Mouse (Mus musculus) brain, embryonic 14.5 days (tissue): ENCODE measurements around the gene Fkbpl. TPM values are rescaled to one million over a fixed set of nuclear protein-coding genes. Genes with fewer than 3 reads are reported as not detected.

ENCODE experiments used
- DNase-seq: peaks from one replicate; pipeline ENCODE4 v3.0.0-alpha.2; 2011; ENCODE audit warnings: low read depth
- CTCF ChIP-seq: fragments of 200-500 bp; IDR thresholded peaks from 2 replicates; pipeline ENCODE4 v1.5.1; 2012; ENCODE audit warnings: inconsistent platforms, mild to moderate bottlenecking, moderate library complexity, borderline replicate concordance; ENCODE audit not compliant: insufficient read depth, insufficient read length; ENCODE audit errors: extremely low read depth
- POLR2A ChIP-seq: fragments of 200-500 bp; IDR thresholded peaks from 2 replicates; pipeline ENCODE4 v1.6.1; 2012; ENCODE audit warnings: mild to moderate bottlenecking, inconsistent platforms, borderline replicate concordance; ENCODE audit not compliant: poor library complexity, insufficient read depth, insufficient read length, severe bottlenecking; ENCODE audit errors: extremely low read depth
- polyA plus RNA-seq: library from polyadenylated mRNA; depleted of rRNA; stranded (reverse); fragments of >200 nt; gene quantifications from 2 replicates; pipeline ENCODE4 v1.2.3, GENCODE M21; 2012

Fkbpl gene
- polyA plus RNA-seq, 1 experiment: 6.8 TPM

- no peak for DNase-seq
Measured at GRCm38 (mm10) chr17:34650781-34651180, 6.2 kb downstream of the Fkbpl start.

DNA sequence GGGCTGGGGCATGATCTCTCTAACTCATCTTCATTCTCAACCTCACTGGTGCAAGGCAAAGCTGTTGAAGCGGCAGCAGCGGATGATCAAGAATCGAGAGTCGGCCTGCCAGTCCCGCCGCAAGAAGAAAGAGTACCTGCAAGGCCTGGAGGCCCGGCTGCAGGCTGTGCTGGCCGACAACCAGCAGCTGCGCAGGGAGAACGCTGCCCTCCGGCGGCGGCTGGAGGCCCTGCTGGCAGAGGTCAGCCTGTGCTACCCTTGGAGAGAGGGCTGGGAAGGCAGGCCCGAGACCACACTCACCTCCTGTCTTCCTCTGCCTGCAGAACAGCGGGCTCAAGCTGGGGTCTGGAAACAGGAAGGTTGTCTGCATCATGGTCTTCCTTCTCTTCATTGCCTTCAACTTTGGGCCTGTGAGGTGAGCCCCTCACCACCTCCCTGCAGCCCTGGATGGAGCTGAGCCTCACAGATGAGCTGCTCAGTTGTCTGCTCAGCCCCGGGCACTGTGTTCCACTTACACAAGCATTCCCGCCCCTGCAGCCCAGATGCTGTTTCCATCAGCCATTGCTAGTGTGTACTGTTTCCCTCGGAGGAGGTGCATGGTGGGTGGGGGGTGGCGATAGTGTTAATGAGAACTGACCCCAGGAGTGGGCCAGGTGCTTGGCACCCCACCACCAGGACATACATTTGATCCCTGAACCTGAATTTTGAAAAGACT is 7.1 kb downstream of the Fkbpl start:
- no peak for TF ChIP-seq POLR2A
- peak; percentile 53 for TF ChIP-seq CTCF
- no peak for DNase-seq

More at GRCm38 (mm10) chr17:34650781-34651180, 6.2 kb downstream of the Fkbpl start:
- TF ChIP-seq CTCF (no peak), POLR2A (no peak)

DNA sequence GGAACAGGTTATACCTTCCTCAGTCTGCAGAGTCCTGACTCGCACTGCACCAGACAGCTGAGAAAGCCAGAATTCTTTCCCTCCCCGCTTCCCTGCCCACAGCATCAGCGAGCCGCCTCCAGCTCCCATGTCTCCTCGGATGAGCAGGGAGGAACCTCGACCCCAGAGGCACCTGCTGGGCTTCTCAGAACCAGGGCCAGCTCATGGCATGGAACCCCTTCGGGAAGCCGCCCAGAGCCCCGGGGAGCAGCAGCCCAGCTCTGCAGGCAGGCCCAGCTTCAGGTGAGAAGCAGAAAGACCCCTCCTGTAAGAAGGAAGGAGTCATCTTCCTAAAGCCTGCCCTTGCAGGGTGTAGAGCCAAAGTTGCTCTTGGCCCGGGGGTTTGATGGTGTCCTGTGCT is 8.0 kb downstream of the Fkbpl start:
- TF ChIP-seq CTCF (no peak), POLR2A (no peak)
- no peak for DNase-seq

GRCm38 (mm10) chr17:34652985-34653384 is 8.4 kb downstream of the Fkbpl start:
- TF ChIP-seq CTCF (no peak), POLR2A (no peak)
- no peak for DNase-seq

DNA sequence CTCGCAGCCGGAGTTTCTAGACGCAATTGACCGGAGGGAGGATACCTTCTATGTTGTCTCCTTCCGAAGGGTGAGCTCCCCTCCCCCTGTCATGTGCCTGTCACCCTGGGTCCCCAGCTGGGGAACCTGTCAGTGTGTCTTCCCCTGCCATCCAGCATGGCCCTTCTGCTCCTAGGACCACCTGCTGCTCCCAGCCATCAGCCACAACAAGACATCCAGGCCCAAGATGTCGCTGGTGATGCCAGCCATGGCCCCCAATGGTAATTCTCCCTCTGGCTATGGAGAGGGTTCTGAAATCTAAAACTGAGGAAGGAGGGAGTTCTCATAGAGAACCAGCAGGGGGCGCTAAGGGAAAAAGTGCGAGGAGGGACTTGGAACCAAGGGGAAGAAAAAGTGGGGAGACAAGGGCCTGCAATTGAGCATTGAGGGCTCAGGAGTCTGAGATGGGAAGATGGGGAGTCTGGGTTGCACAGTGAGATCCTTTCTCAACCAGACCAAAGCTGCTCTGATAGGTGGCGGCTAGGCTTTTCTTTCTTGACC is 9.3 kb downstream of the Fkbpl start:
- TF ChIP-seq POLR2A (no peak), CTCF (peak; percentile 80)
- peak; percentile 69 for DNase-seq

DNA sequence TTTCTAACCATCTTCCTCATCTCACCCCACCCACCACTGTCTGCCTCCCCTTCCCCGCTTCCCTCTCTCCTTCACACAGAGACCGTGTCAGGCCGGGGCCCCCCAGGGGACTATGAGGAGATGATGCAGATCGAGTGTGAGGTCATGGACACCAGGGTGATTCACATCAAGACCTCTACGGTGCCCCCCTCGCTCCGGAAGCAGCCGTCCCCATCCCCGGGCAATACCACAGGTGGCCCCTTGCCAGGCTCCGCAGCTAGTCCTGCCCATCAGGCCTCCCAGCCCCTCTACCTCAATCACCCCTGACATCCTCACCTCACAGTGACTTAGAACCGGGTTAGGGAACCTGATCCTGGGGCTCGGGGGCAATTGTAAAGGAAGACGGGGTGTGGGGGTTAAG is 9.8 kb downstream of the Fkbpl start:
- no peak for DNase-seq
- TF ChIP-seq CTCF: no peak
- no peak for TF ChIP-seq POLR2A

GRCm38 (mm10) chr17:34655160-34655559 is 10.6 kb downstream of the Fkbpl start:
- no peak for TF ChIP-seq CTCF
- no peak for DNase-seq

DNA sequence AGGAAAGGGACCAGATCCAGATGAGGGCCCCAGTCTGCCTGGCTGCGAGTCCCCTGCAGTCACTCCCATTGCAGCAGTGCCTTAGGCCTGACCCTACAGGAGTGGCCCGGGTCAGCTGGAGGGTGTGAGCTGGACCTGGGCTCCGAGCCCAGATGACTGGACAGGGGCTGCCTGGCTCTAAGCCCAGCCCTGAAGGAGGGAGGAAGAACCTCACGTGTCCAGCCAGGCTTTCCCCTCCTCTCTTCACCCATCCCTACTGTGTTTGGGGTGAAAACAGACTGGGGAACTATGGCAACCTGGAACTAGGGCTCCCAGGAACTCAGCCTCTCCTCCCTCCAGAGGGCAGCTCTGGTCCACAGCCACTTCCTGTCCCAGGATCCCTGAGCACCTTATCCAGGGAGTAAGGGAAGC is 11.0 kb downstream of the Fkbpl start:
- TF ChIP-seq CTCF (no peak), POLR2A (no peak)
- DNase-seq: peak; percentile 57

- TF ChIP-seq CTCF: no peak
- no peak for TF ChIP-seq POLR2A
- DNase-seq: no peak
Measured at GRCm38 (mm10) chr17:34656666-34657065, 12.1 kb downstream of the Fkbpl start.

DNA sequence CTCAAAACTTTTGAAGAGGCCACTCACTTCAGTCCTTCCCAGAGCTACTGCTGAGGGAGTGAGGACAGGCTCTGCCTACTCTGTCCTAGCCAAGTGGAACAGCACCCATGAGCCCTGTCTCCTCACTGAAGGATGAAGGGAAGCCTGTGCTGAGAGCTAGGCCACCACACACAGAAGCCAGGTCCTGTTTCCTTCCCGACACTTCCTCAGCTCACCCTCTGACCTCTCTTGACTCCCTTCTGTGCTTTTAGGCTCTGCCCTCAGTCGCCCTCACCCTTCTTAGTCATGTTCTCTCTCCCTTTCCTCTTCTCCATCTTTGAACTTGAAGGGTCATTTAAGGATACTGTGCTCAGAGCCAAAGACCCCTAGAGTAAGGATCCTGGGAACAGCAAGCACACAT is 12.7 kb downstream of the Fkbpl start:
- DNase-seq: no peak
- TF ChIP-seq POLR2A: no peak
- TF ChIP-seq CTCF: no peak

DNA sequence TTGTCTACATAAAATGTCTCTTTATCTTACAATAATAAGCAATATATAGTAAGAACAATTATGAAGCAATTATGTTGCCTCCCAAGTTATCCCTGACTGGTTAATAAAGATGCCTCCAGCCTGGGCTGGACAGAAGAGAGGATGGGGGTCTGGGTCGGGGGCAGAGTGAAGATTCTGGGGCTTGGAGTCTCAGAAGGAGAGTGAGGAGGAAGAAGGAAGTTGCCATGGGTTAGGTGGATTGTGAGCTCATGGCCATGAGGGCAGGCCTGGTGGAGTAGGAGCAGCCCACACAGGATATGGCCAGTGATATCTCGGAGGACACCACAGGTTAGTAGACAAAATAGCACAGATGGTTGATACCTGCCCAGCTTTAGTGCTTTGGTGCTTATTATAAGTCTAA is 13.6 kb downstream of the Fkbpl start:
- no peak for DNase-seq
- TF ChIP-seq CTCF: no peak
- no peak for TF ChIP-seq POLR2A

GRCm38 (mm10) chr17:34658591-34658990 is 14.0 kb downstream of the Fkbpl start:
- no peak for DNase-seq
- TF ChIP-seq POLR2A (no peak), CTCF (no peak)

DNA sequence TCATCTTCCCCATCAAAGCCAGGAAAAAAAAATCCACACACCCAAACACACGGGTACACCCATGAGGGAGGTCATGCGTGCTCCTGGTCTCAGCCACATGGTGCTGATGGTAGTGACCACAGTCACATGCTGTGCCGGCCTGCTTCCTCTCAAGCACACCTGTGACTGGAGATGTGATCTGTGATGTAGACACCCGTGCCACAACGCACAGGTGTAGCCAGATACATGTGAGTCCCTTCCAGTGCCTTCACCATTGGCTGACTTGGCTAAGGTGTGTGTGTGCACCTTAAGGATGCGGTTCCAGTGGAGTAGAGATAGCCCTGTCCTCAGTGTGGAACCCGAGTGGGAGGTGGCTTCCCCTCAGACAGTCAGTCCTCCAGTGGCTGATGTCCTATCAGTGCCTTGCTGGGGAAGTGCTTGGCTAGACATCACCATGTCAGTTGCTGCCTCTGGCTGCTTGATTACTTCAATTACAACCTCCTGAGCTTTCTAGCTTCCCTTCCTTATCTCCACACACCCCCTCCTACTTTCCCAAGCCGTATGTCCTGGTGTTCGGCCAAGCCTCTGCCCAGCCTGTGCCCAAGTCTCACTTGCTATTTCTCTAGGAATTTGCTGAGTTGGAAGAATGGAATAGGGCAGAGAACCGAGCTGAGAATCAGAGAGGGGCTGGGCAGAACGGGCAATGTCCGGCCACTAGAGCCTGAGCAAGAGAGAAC is 14.8 kb downstream of the Fkbpl start:
- TF ChIP-seq POLR2A: no peak
- TF ChIP-seq CTCF: no peak
- no peak for DNase-seq
